Mouse (Mus musculus) neural tube, embryonic 12.5 days (tissue): Measurements from ENCODE around the gene Babam2. TPM values are rescaled to one million over a fixed set of nuclear protein-coding genes. Genes with fewer than 3 reads are reported as not detected.

Experiments used
- ATAC-seq: fragments of 200-750 bp; cut with Nextera tagmentation; 2 replicates; pipeline ENCODE4 v1.8.0; 2017; ENCODE audit warnings: low read depth, mild to moderate bottlenecking, moderate TSS enrichment, moderate library complexity; ENCODE audit not compliant: low FRiP score
- H3K27ac ChIP-seq: fragments of 300-500 bp; sonication (generic); 2 replicates; pipeline ENCODE4 v1.5.1; 2016
- H3K27me3 ChIP-seq: fragments of 300-500 bp; sonication (generic); replicated peaks from 2 replicates; pipeline ENCODE4 v1.6.1; 2016; ENCODE audit warnings: mild to moderate bottlenecking
- H3K36me3 ChIP-seq: fragments of 300-500 bp; sonication (generic); 2 replicates; pipeline ENCODE4 v1.6.1; 2016; ENCODE audit warnings: mild to moderate bottlenecking
- H3K4me1 ChIP-seq: fragments of 300-500 bp; sonication (generic); 2 replicates; pipeline ENCODE4 v1.6.1; 2016
- H3K4me2 ChIP-seq: fragments of 300-500 bp; sonication (generic); replicated peaks from 2 replicates; pipeline ENCODE4 v1.6.1; 2016; ENCODE audit warnings: mild to moderate bottlenecking
- H3K4me3 ChIP-seq: fragments of 300-500 bp; sonication (generic); 2 replicates; pipeline ENCODE4 v1.5.1; 2016
- H3K9ac ChIP-seq: fragments of 300-500 bp; sonication (generic); 2 replicates; pipeline ENCODE4 v1.6.1; 2016; ENCODE audit warnings: mild to moderate bottlenecking
- H3K9me3 ChIP-seq: fragments of 300-500 bp; sonication (generic); 2 replicates; pipeline ENCODE4 v1.6.1; 2016; ENCODE audit warnings: mild to moderate bottlenecking
- WGBS: fragments of 180-500 bp; shearing (Covaris S2); methylation state at CpG from one replicate; pipeline ENCODE4 v1.1.7; 2016; 5-methylcytosine and 5-hydroxymethylcytosine counted together
- polyA plus RNA-seq: library from polyadenylated mRNA; unstranded; fragments of >200 nt; fragmentation: Nextera tagmentation; extraction: Ambion mirVana; gene quantifications from 2 replicates; pipeline ENCODE4 v1.2.1, GENCODE M21; 2016

Babam2 gene
- polyA plus RNA-seq, 1 experiment from 2014 or later = 36.0 TPM

- Histone ChIP-seq H3K9me3 (no peaks in the 10 kb centered on the region), H3K9ac (no peak overlapping the region), H3K36me3 (no peaks in the 10 kb centered on the region), H3K4me3 (no peak overlapping the region), H3K4me2 (no peak overlapping the region), H3K27me3 (no peaks in the 10 kb centered on the region), H3K27ac (no peak overlapping the region), H3K4me1 (no peaks in the 10 kb centered on the region)
- 91% methylated on average over 3 of the region's 3 CpGs for WGBS
- ATAC-seq = no peak
Measured at GRCm38 (mm10) chr5:32070781-32071180, 373.3 kb downstream of the Babam2 start.

GRCm38 (mm10) chr5:32071314-32071713 is 373.8 kb downstream of the Babam2 start:
- Histone ChIP-seq H3K4me1 (no peaks in the 10 kb centered on the region), H3K27me3 (no peaks in the 10 kb centered on the region), H3K27ac (no peak overlapping the region), H3K36me3 (no peaks in the 10 kb centered on the region), H3K9ac (no peak overlapping the region), H3K4me2 (no peak overlapping the region), H3K9me3 (no peaks in the 10 kb centered on the region), H3K4me3 (no peak overlapping the region)
- ATAC-seq = no peak
- WGBS = 71% methylated on average over 4 of the region's 4 CpGs

- Histone ChIP-seq H3K27ac (no peak overlapping the region), H3K36me3 (no peaks in the 10 kb centered on the region), H3K9ac (no peak overlapping the region), H3K9me3 (no peaks in the 10 kb centered on the region), H3K27me3 (no peaks in the 10 kb centered on the region), H3K4me3 (no peak overlapping the region), H3K4me1 (no peaks in the 10 kb centered on the region), H3K4me2 (no peak overlapping the region)
- no peak for ATAC-seq
- 95% methylated on average over 5 of the region's 5 CpGs for WGBS
Measured at GRCm38 (mm10) chr5:32071824-32072223, 374.3 kb downstream of the Babam2 start.

- no peaks in the 10 kb centered on the region for H3K9me3 ChIP-seq
- no peak overlapping the region for H3K9ac ChIP-seq
- 98% methylated on average over 3 of the region's 3 CpGs for WGBS
- no peaks in the 10 kb centered on the region for H3K36me3 ChIP-seq
- no peaks in the 10 kb centered on the region for H3K27me3 ChIP-seq
- no peak overlapping the region for H3K4me2 ChIP-seq
- H3K27ac ChIP-seq = no peak overlapping the region
- ATAC-seq = no peak
- no peak overlapping the region for H3K4me3 ChIP-seq
- H3K4me1 ChIP-seq = no peaks in the 10 kb centered on the region
Measured at GRCm38 (mm10) chr5:32072877-32073276, 375.4 kb downstream of the Babam2 start.

GRCm38 (mm10) chr5:32074053-32074452 is 376.6 kb downstream of the Babam2 start:
- Histone ChIP-seq H3K9me3 (no peaks in the 10 kb centered on the region), H3K27me3 (no peaks in the 10 kb centered on the region), H3K27ac (no peak overlapping the region), H3K4me3 (no peak overlapping the region), H3K9ac (no peak overlapping the region), H3K36me3 (no peaks in the 10 kb centered on the region), H3K4me1 (no peaks in the 10 kb centered on the region), H3K4me2 (no peak overlapping the region)
- WGBS = 88% methylated on average over 3 of the region's 3 CpGs
- ATAC-seq = no peak

GRCm38 (mm10) chr5:32077139-32077538 is 379.7 kb downstream of the Babam2 start:
- no peak overlapping the region for H3K4me3 ChIP-seq
- ATAC-seq = no peak
- H3K9me3 ChIP-seq = no peaks in the 10 kb centered on the region
- H3K4me2 ChIP-seq = no peak overlapping the region
- 0 out of 2 replicates have a peak, but pooled peaks cover 8% of the 10 kb centered on the region for H3K4me1 ChIP-seq
- H3K27me3 ChIP-seq = no peaks in the 10 kb centered on the region
- no peaks in the 10 kb centered on the region for H3K36me3 ChIP-seq
- H3K9ac ChIP-seq = no peak overlapping the region
- WGBS = 91% methylated on average over 3 of the region's 3 CpGs
- H3K27ac ChIP-seq = no peak overlapping the region

GRCm38 (mm10) chr5:32078986-32079385 is 381.5 kb downstream of the Babam2 start:
- WGBS = 81% methylated on average over 4 of the region's 4 CpGs
- Histone ChIP-seq H3K4me3 (no peak overlapping the region), H3K27ac (no peak overlapping the region), H3K36me3 (no peaks in the 10 kb centered on the region), H3K4me2 (no peak overlapping the region), H3K4me1 (0 out of 2 replicates have a peak, but pooled peaks cover 8% of the 10 kb centered on the region), H3K9ac (no peak overlapping the region), H3K9me3 (no peaks in the 10 kb centered on the region), H3K27me3 (no peaks in the 10 kb centered on the region)
- ATAC-seq = no peak

GRCm38 (mm10) chr5:32080490-32081219 is 383.2 kb downstream of the Babam2 start:
- 36% methylated on average over 7 of the region's 7 CpGs for WGBS
- Histone ChIP-seq H3K9me3 (no peaks in the 10 kb centered on the region), H3K36me3 (no peaks in the 10 kb centered on the region), H3K4me1 (0 out of 2 replicates have a peak, but pooled peaks cover 8% of the 10 kb centered on the region), H3K27me3 (no peaks in the 10 kb centered on the region), H3K4me3 (no peak overlapping the region), H3K9ac (no peak overlapping the region), H3K27ac (no peak overlapping the region), H3K4me2 (no peak overlapping the region)
- ATAC-seq = no peak

GRCm38 (mm10) chr5:32084401-32084804 is 386.9 kb downstream of the Babam2 start:
- H3K27me3 ChIP-seq = no peaks in the 10 kb centered on the region
- H3K36me3 ChIP-seq = no peaks in the 10 kb centered on the region
- ATAC-seq = no peak
- H3K9ac ChIP-seq = no peak overlapping the region
- H3K9me3 ChIP-seq = no peaks in the 10 kb centered on the region
- WGBS = 85% methylated on average over 10 of the region's 10 CpGs
- 0 out of 2 replicates have a peak, but pooled peaks cover 8% of the 10 kb centered on the region for H3K4me1 ChIP-seq
- H3K4me2 ChIP-seq = no peak overlapping the region
- H3K4me3 ChIP-seq = no peak overlapping the region
- H3K27ac ChIP-seq = no peak overlapping the region

GRCm38 (mm10) chr5:32085566-32085965 is 388.1 kb downstream of the Babam2 start:
- Histone ChIP-seq H3K9me3 (no peaks in the 10 kb centered on the region), H3K27me3 (no peaks in the 10 kb centered on the region), H3K4me1 (0 out of 2 replicates have a peak, but pooled peaks cover 7% of the 10 kb centered on the region), H3K9ac (no peak overlapping the region), H3K36me3 (no peaks in the 10 kb centered on the region), H3K27ac (no peak overlapping the region), H3K4me2 (no peak overlapping the region), H3K4me3 (no peak overlapping the region)
- no peak for ATAC-seq
- 94% methylated on average over 2 of the region's 2 CpGs for WGBS

- WGBS = 87% methylated on average over 2 of the region's 2 CpGs
- Histone ChIP-seq H3K4me3 (no peak overlapping the region), H3K27me3 (no peaks in the 10 kb centered on the region), H3K36me3 (no peaks in the 10 kb centered on the region), H3K9me3 (no peaks in the 10 kb centered on the region), H3K4me2 (no peak overlapping the region), H3K4me1 (0 out of 2 replicates have a peak, but pooled peaks cover 3% of the 10 kb centered on the region), H3K9ac (no peak overlapping the region), H3K27ac (no peak overlapping the region)
- ATAC-seq = no peak
Measured at GRCm38 (mm10) chr5:32085971-32086370, 388.5 kb downstream of the Babam2 start.

GRCm38 (mm10) chr5:32086526-32087090 is 389.1 kb downstream of the Babam2 start:
- Histone ChIP-seq H3K4me3 (no peak overlapping the region), H3K27me3 (no peaks in the 10 kb centered on the region), H3K36me3 (no peaks in the 10 kb centered on the region), H3K4me1 (no peaks in the 10 kb centered on the region), H3K27ac (no peak overlapping the region), H3K9ac (no peak overlapping the region), H3K9me3 (no peaks in the 10 kb centered on the region), H3K4me2 (no peak overlapping the region)
- 85% methylated on average over 6 of the region's 6 CpGs for WGBS
- ATAC-seq = no peak

- 56% methylated on average over 5 of the region's 5 CpGs for WGBS
- Histone ChIP-seq H3K27ac (no peak overlapping the region), H3K27me3 (no peaks in the 10 kb centered on the region)
Measured at GRCm38 (mm10) chr5:32089481-32089880, 392.0 kb downstream of the Babam2 start.

More at GRCm38 (mm10) chr5:32089481-32089880, 392.0 kb downstream of the Babam2 start:
- no peaks in the 10 kb centered on the region for H3K4me1 ChIP-seq
- H3K9me3 ChIP-seq = no peaks in the 10 kb centered on the region
- ATAC-seq = no peak
- H3K36me3 ChIP-seq = no peaks in the 10 kb centered on the region
- no peak overlapping the region for H3K9ac ChIP-seq
- H3K4me2 ChIP-seq = no peak overlapping the region
- no peak overlapping the region for H3K4me3 ChIP-seq
